8 mouse cellular contexts compared by ENCODE assay signal in genomic region chr5:96917596-96918258, GRCm38 (mm10).
DNase-seq lines count a peak whose midpoint lies in the region; ATAC-seq and TF ChIP-seq lines count a peak whose summit lies in the region.

No protein-coding gene starts in this region.

- no peak overlapping the region for H3K4me3 ChIP-seq in kidney, embryonic 14.5 days (ENCODE audit: low read length)
- H3K4me3 ChIP-seq in forebrain, postnatal 0 days (ENCODE audit: low read depth, low read length) = no peak overlapping the region
- H3K4me3 ChIP-seq in midbrain, embryonic 14.5 days (replicated peaks; ENCODE audit: low read depth, low read length) = no peak overlapping the region

- H3K9me3 ChIP-seq in kidney, embryonic 14.5 days (ENCODE audit: control insufficient read depth, low read length) = no peaks in the 10 kb centered on the region
- H3K9me3 ChIP-seq in forebrain, postnatal 0 days (ENCODE audit: low read length) = no peaks in the 10 kb centered on the region
- no peaks in the 10 kb centered on the region for H3K9me3 ChIP-seq in midbrain, embryonic 14.5 days (ENCODE audit: control insufficient read depth, low read length)

- H3K27me3 ChIP-seq in kidney, embryonic 14.5 days (ENCODE audit: control insufficient read depth, insufficient read depth, low read length) = no peaks in the 10 kb centered on the region
- no peaks in the 10 kb centered on the region for H3K27me3 ChIP-seq in forebrain, postnatal 0 days (ENCODE audit: insufficient read depth, low read length)
- H3K27me3 ChIP-seq in midbrain, embryonic 14.5 days (ENCODE audit: control insufficient read depth, insufficient read depth, low read length) = no peaks in the 10 kb centered on the region

- WGBS in kidney, embryonic 14.5 days = 42% methylated on average over 10 of the region's 10 CpGs
- 33% methylated on average over 10 of the region's 10 CpGs for WGBS in forebrain, postnatal 0 days
- 74% methylated on average over 10 of the region's 10 CpGs for WGBS in midbrain, embryonic 14.5 days

- TF ChIP-seq CTCF in forebrain, postnatal 0 days (IDR thresholded peaks at IDR 0.05; ENCODE audit: low read depth) = no peak

- H3K4me1 ChIP-seq in kidney, embryonic 14.5 days (ENCODE audit: control insufficient read depth, insufficient read depth, low read length) = peaks cover 7% of the 10 kb centered on the region; the same call in 1 of the 2 replicates
- no peaks in the 10 kb centered on the region for H3K4me1 ChIP-seq in forebrain, postnatal 0 days (ENCODE audit: insufficient read depth)
- no peaks in the 10 kb centered on the region for H3K4me1 ChIP-seq in midbrain, embryonic 14.5 days (ENCODE audit: control insufficient read depth, insufficient read depth, low read length)

- ATAC-seq in kidney, embryonic 14.5 days (ENCODE audit: low FRiP score, low TSS enrichment) = peak; percentile 63
- ATAC-seq in forebrain, postnatal 0 days = peak; percentile 55
- ATAC-seq in midbrain, embryonic 14.5 days (ENCODE audit: low FRiP score, low TSS enrichment) = no peak; the same call in 1 of the 2 replicates

- H3K27ac ChIP-seq in kidney, embryonic 14.5 days (ENCODE audit: low read depth, low read length) = peak overlapping the region; percentile 60; the same call in 1 of the 2 replicates
- H3K27ac ChIP-seq in forebrain, postnatal 0 days (ENCODE audit: low read depth, low read length) = no peak overlapping the region
- 0 out of 2 replicates have a peak overlapping the region, but pooled peaks have one; percentile 26 for H3K27ac ChIP-seq in midbrain, embryonic 14.5 days (replicated peaks; ENCODE audit: low read depth, low read length)

- H3K9ac ChIP-seq in kidney, embryonic 14.5 days (ENCODE audit: low read depth, low read length) = no peak overlapping the region
- no peak overlapping the region for H3K9ac ChIP-seq in forebrain, postnatal 0 days
- H3K9ac ChIP-seq in midbrain, embryonic 14.5 days (replicated peaks; ENCODE audit: low read length) = no peak overlapping the region

- H3K36me3 ChIP-seq in kidney, embryonic 14.5 days (ENCODE audit: control insufficient read depth, insufficient read depth, low read length) = no peaks in the 10 kb centered on the region
- H3K36me3 ChIP-seq in forebrain, postnatal 0 days (ENCODE audit: insufficient read depth) = no peaks in the 10 kb centered on the region
- no peaks in the 10 kb centered on the region for H3K36me3 ChIP-seq in midbrain, embryonic 14.5 days (ENCODE audit: control insufficient read depth, insufficient read depth, low read length)

- peak overlapping the region; percentile 17; the same call in 1 of the 2 replicates for H3K4me2 ChIP-seq in kidney, embryonic 14.5 days (replicated peaks; ENCODE audit: low read depth, low read length)
- H3K4me2 ChIP-seq in forebrain, postnatal 0 days (ENCODE audit: low read depth) = peak overlapping the region; percentile 8; the same call in 1 of the 2 replicates
- no peak overlapping the region for H3K4me2 ChIP-seq in midbrain, embryonic 14.5 days (ENCODE audit: low read length)

- no peak for DNase-seq in kidney, postnatal 36 days
- peak; percentile 34 for DNase-seq in NIH3T3 (ENCODE audit: low read depth)
- no peak for DNase-seq in forebrain, postnatal 0 days
- DNase-seq in left cerebral cortex, adult 9 months (ENCODE audit: low spot score in 2 of 2) = peak; percentile 52 to 55
- DNase-seq in midbrain, embryonic 14.5 days = peak; percentile 33
- no peak for DNase-seq in thymus, postnatal 4 days
- DNase-seq in urinary bladder, postnatal 36 days (ENCODE audit: low spot score in 2 of 2) = no peak

Comparison
In these comparisons a context has a peak if more than half of its experiments do, and no peak if none do; other contexts are left out.
1. DNase-seq: peak in NIH3T3 (single experiment), left cerebral cortex, adult 9 months (2 of 2) and midbrain, embryonic 14.5 days (single experiment); none in kidney, postnatal 36 days (0 of 2), forebrain, postnatal 0 days (single experiment), thymus, postnatal 4 days (single experiment) and urinary bladder, postnatal 36 days (0 of 2).